Mouse (Mus musculus) hindbrain, embryonic 16.5 days (tissue): ENCODE results near the gene Tifa. TPM values are rescaled to one million over a fixed set of nuclear protein-coding genes. Genes with fewer than 3 reads are reported as not detected.

Experiments
- ATAC-seq: fragments of 200-750 bp; cut with Nextera tagmentation; 2 replicates; pipeline ENCODE4 v1.8.0; 2017; ENCODE audit warnings: moderate TSS enrichment, moderate library complexity
- H3K27ac ChIP-seq: fragments of 300-500 bp; sonication (generic); 2 replicates; pipeline ENCODE4 v1.5.1; 2014; ENCODE audit warnings: low read depth, mild to moderate bottlenecking, control low read depth, low read length, moderate library complexity
- H3K27me3 ChIP-seq: fragments of 300-500 bp; sonication (generic); replicated peaks from 2 replicates; pipeline ENCODE4 v1.6.1; 2014; ENCODE audit warnings: low read length; ENCODE audit not compliant: control insufficient read depth, insufficient read depth
- H3K36me3 ChIP-seq: fragments of 300-500 bp; sonication (generic); 2 replicates; pipeline ENCODE4 v1.6.1; 2014; ENCODE audit warnings: mild to moderate bottlenecking, low read length, moderate library complexity, mixed read lengths; ENCODE audit not compliant: control insufficient read depth, insufficient read depth
- H3K4me1 ChIP-seq: fragments of 300-500 bp; sonication (generic); 2 replicates; pipeline ENCODE4 v1.6.1; 2014; ENCODE audit warnings: low read depth, low read length; ENCODE audit not compliant: control insufficient read depth, insufficient read depth
- H3K4me2 ChIP-seq: fragments of 300-500 bp; sonication (generic); 2 replicates; pipeline ENCODE4 v1.6.1; 2014; ENCODE audit warnings: mild to moderate bottlenecking, low read length, control low read depth, moderate library complexity
- H3K4me3 ChIP-seq: fragments of 300-500 bp; sonication (generic); 2 replicates; pipeline ENCODE4 v1.5.1; 2014; ENCODE audit warnings: mild to moderate bottlenecking, low read length, control low read depth, moderate library complexity
- H3K9ac ChIP-seq: fragments of 300-500 bp; sonication (generic); 2 replicates; pipeline ENCODE4 v1.6.1; 2014; ENCODE audit warnings: low read depth, mild to moderate bottlenecking, control low read depth, low read length, moderate library complexity
- H3K9me3 ChIP-seq: fragments of 300-500 bp; sonication (generic); 2 replicates; pipeline ENCODE4 v1.6.1; 2014; ENCODE audit warnings: mild to moderate bottlenecking, low read length, moderate library complexity; ENCODE audit not compliant: control insufficient read depth
- WGBS: fragments of 180-500 bp; shearing (Covaris S2); extraction: QIAGEN DNeasy Blood & Tissue Kit; methylation state at CpG from one replicate; pipeline ENCODE4 v1.1.7; 2014; 5-methylcytosine and 5-hydroxymethylcytosine counted together
- polyA plus RNA-seq: library from polyadenylated mRNA; unstranded; fragments of >200 nt; fragmentation: Nextera tagmentation; extraction: Ambion mirVana; gene quantifications from 2 replicates; pipeline ENCODE4 v1.2.1, GENCODE M21; 2015

Gene Tifa
- polyA plus RNA-seq, 1 experiment from 2014 or later = 2.8 TPM

- 44% methylated on average over 7 of the region's 7 CpGs for WGBS
- no peaks in the 10 kb centered on the region for H3K27me3 ChIP-seq
- H3K4me3 ChIP-seq = no peak overlapping the region
- no peak overlapping the region for H3K4me2 ChIP-seq
- H3K36me3 ChIP-seq = no peaks in the 10 kb centered on the region
- H3K9ac ChIP-seq = no peak overlapping the region
- ATAC-seq = peak; percentile 35; the same call in 1 of the 2 replicates
- H3K9me3 ChIP-seq = no peaks in the 10 kb centered on the region
- H3K27ac ChIP-seq = 0 out of 2 replicates have a peak overlapping the region, but pooled peaks have one; percentile 29
- H3K4me1 ChIP-seq = peaks cover 6% of the 10 kb centered on the region; the same call in 1 of the 2 replicates
Measured at GRCm38 (mm10) chr3:127827123-127827522, 37.5 kb downstream of the Tifa start.

- H3K36me3 ChIP-seq = no peaks in the 10 kb centered on the region
- peaks cover 9% of the 10 kb centered on the region for H3K4me1 ChIP-seq
- H3K27ac ChIP-seq = no peak overlapping the region
- H3K27me3 ChIP-seq = no peaks in the 10 kb centered on the region
- H3K9ac ChIP-seq = no peak overlapping the region
- WGBS = 92% methylated on average over 10 of the region's 10 CpGs
- H3K4me2 ChIP-seq = no peak overlapping the region
- no peaks in the 10 kb centered on the region for H3K9me3 ChIP-seq
- no peak for ATAC-seq
- no peak overlapping the region for H3K4me3 ChIP-seq
Measured at GRCm38 (mm10) chr3:127830183-127830582, 40.6 kb downstream of the Tifa start.

DNA sequence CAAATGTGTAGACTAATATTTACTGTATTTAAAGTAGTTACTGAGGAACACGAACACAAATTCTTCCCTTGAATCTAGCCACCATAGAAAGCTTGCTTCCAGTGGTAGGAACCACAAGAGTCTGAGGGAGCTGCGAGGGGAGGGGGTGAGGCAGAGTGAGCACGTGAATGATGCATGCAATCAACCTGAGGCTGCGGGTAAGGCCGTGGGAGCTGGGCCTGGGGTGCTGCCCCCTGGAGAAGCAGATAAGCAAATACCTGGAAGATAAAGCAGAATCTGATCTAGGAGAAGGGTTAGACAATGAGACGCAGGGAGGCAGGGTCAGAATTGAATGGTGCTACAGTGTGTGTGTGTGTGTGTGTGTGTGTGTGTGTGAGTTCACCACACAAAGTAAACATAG, 41.5 kb downstream of the Tifa start:
- no peaks in the 10 kb centered on the region for H3K27me3 ChIP-seq
- H3K36me3 ChIP-seq = no peaks in the 10 kb centered on the region
- no peak overlapping the region for H3K4me3 ChIP-seq
- no peak overlapping the region for H3K4me2 ChIP-seq
- H3K4me1 ChIP-seq = peaks cover 17% of the 10 kb centered on the region
- 60% methylated on average over 6 of the region's 6 CpGs for WGBS
- no peak overlapping the region for H3K27ac ChIP-seq
- ATAC-seq = no peak
- no peaks in the 10 kb centered on the region for H3K9me3 ChIP-seq
- no peak overlapping the region for H3K9ac ChIP-seq

- Histone ChIP-seq H3K4me1 (peaks cover 18% of the 10 kb centered on the region), H3K4me3 (no peak overlapping the region), H3K27me3 (no peaks in the 10 kb centered on the region), H3K27ac (no peak overlapping the region), H3K9ac (no peak overlapping the region), H3K4me2 (no peak overlapping the region), H3K9me3 (no peaks in the 10 kb centered on the region), H3K36me3 (no peaks in the 10 kb centered on the region)
- no peak for ATAC-seq
- 82% methylated on average over 4 of the region's 4 CpGs for WGBS
Measured at GRCm38 (mm10) chr3:127834040-127834439, 44.4 kb downstream of the Tifa start.

- H3K9ac ChIP-seq = no peak overlapping the region
- no peaks in the 10 kb centered on the region for H3K36me3 ChIP-seq
- 86% methylated on average over 6 of the region's 6 CpGs for WGBS
- H3K9me3 ChIP-seq = no peaks in the 10 kb centered on the region
- no peaks in the 10 kb centered on the region for H3K27me3 ChIP-seq
- H3K4me2 ChIP-seq = peak overlapping the region; percentile 82
- H3K4me1 ChIP-seq = peaks cover 18% of the 10 kb centered on the region
- no peak overlapping the region for H3K4me3 ChIP-seq
- no peak overlapping the region for H3K27ac ChIP-seq
- no peak for ATAC-seq
Measured at GRCm38 (mm10) chr3:127835594-127835993, 46.0 kb downstream of the Tifa start.

GRCm38 (mm10) chr3:127836798-127837153, 47.2 kb downstream of the Tifa start:
- peak; percentile 37 for ATAC-seq
- Histone ChIP-seq H3K4me3 (peak overlapping the region; percentile 69), H3K4me2 (peak overlapping the region; percentile 82), H3K27ac (peak overlapping the region; percentile 95), H3K27me3 (no peaks in the 10 kb centered on the region), H3K4me1 (peaks cover 18% of the 10 kb centered on the region), H3K36me3 (no peaks in the 10 kb centered on the region), H3K9me3 (no peaks in the 10 kb centered on the region), H3K9ac (peak overlapping the region; percentile 86)
- 0% methylated on average over 17 of the region's 17 CpGs for WGBS

DNA sequence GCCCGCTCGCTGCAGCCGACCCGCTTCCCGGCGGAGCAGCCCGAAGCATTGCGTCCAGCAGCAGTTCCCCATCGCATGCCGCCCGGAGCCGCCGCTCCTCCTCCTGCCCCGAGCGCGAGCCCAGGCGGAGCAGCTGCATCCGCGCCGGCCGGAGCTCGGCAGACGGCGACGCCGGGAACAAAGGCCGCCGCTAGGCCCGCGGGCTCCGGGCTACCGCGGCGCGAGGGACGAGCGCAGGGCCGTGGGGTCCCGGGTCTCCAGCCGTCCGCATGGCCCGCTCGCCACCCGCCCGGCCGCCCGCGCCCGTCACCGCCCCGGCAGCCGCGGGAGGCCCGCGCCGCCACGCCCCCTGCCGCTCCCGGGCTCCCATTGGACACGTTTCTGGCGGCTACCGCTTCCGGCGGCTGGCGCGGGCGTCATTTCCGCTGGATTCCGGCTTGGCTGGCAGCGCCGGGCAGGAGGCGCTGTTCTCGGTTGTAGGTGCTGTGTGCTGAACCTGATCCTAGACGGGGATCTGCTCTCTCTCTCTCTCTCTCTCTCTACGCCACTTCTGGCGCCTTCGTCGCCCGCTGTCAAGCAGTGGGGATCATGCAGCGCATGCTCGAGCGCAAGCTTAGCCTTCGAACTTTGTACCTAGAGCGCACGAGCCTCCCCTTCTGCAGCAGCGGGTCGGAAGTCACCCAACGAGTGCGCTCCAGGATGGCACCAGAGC, 47.7 kb downstream of the Tifa start, which contains the start of gene Ap1ar:
Gene Ap1ar (minus strand): TSS at position 370 of the 712 bp plus-strand sequence.
- Histone ChIP-seq H3K27me3 (no peaks in the 10 kb centered on the region; the same call in 1 of the 2 replicates), H3K4me1 (peaks cover 18% of the 10 kb centered on the region), H3K9ac (peak within 1 kb of the TSS; percentile 86), H3K4me3 (peak within 1 kb of the TSS; percentile 69), H3K9me3 (no peaks in the 10 kb centered on the region), H3K36me3 (no peaks in the 10 kb centered on the region), H3K27ac (peak within 1 kb of the TSS; percentile 95), H3K4me2 (peak within 1 kb of the TSS; percentile 82)
- peak; percentile 98 for ATAC-seq
- WGBS = under 1% methylated on average over 71 of the region's 89 CpGs

GRCm38 (mm10) chr3:127837972-127838644, 48.5 kb downstream of the Tifa start:
- H3K9ac ChIP-seq = peak overlapping the region; percentile 86
- H3K9me3 ChIP-seq = no peaks in the 10 kb centered on the region
- no peaks in the 10 kb centered on the region for H3K36me3 ChIP-seq
- ATAC-seq = no peak; the same call in 1 of the 2 replicates
- peak overlapping the region; percentile 72 for H3K4me2 ChIP-seq
- peaks cover 18% of the 10 kb centered on the region for H3K4me1 ChIP-seq
- no peaks in the 10 kb centered on the region; the same call in 1 of the 2 replicates for H3K27me3 ChIP-seq
- H3K27ac ChIP-seq = peak overlapping the region; percentile 95
- 34% methylated on average over 8 of the region's 8 CpGs for WGBS
- H3K4me3 ChIP-seq = peak overlapping the region; percentile 69

DNA sequence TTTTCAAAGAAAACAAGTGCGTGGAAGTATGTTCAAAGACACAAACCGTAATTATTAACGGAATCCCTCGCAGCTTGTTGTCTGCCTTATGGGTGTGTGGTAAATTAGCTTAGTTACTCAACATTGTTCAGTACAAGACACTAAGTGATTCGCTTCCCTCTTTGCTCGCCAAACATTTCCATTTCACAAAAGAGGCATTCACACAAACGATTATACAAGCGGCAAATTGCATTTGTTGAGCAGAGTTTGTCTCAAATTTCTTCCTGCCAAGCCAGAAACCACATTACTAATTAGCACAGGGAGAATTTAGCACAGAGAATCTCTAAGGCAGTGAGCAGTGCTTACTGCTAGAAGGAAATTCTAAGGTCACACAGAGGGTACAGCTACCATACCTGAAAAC, 52.3 kb downstream of the Tifa start:
- no peaks in the 10 kb centered on the region for H3K36me3 ChIP-seq
- no peaks in the 10 kb centered on the region; the same call in 1 of the 2 replicates for H3K27me3 ChIP-seq
- WGBS = 73% methylated on average over 8 of the region's 8 CpGs
- no peak for ATAC-seq
- H3K4me1 ChIP-seq = peaks cover 5% of the 10 kb centered on the region
- no peak overlapping the region for H3K4me3 ChIP-seq
- H3K9ac ChIP-seq = no peak overlapping the region
- no peaks in the 10 kb centered on the region for H3K9me3 ChIP-seq
- H3K4me2 ChIP-seq = no peak overlapping the region
- H3K27ac ChIP-seq = no peak overlapping the region
